Mouse (Mus musculus) hindbrain, embryonic 13.5 days (tissue): ENCODE data around the gene Bmx. TPM values are rescaled to one million over a fixed set of nuclear protein-coding genes. Genes with fewer than 3 reads are reported as not detected.

Experiments used
- ATAC-seq: fragments of 200-750 bp; cut with Nextera tagmentation; 2 replicates; pipeline ENCODE4 v1.8.0; 2017; ENCODE audit warnings: moderate TSS enrichment; ENCODE audit not compliant: low FRiP score
- H3K27ac ChIP-seq: fragments of 300-500 bp; sonication (generic); 2 replicates; pipeline ENCODE4 v1.5.1; 2015; ENCODE audit warnings: inconsistent platforms, mild to moderate bottlenecking, moderate library complexity
- H3K27me3 ChIP-seq: fragments of 300-500 bp; sonication (generic); 2 replicates; pipeline ENCODE4 v1.6.1; 2015; ENCODE audit warnings: mild to moderate bottlenecking, inconsistent platforms
- H3K36me3 ChIP-seq: fragments of 300-500 bp; sonication (generic); 2 replicates; pipeline ENCODE4 v1.6.1; 2015; ENCODE audit warnings: mild to moderate bottlenecking, inconsistent platforms
- H3K4me1 ChIP-seq: fragments of 300-500 bp; sonication (generic); replicated peaks from 2 replicates; pipeline ENCODE4 v1.6.1; 2015; ENCODE audit warnings: inconsistent platforms
- H3K4me2 ChIP-seq: fragments of 300-500 bp; sonication (generic); 2 replicates; pipeline ENCODE4 v1.6.1; 2015; ENCODE audit warnings: inconsistent platforms, mild to moderate bottlenecking, moderate library complexity
- H3K4me3 ChIP-seq: fragments of 300-500 bp; sonication (generic); 2 replicates; pipeline ENCODE4 v1.5.1; 2015; ENCODE audit warnings: mild to moderate bottlenecking, inconsistent platforms
- H3K9ac ChIP-seq: fragments of 300-500 bp; sonication (generic); 2 replicates; pipeline ENCODE4 v1.6.1; 2015; ENCODE audit warnings: mild to moderate bottlenecking, inconsistent platforms
- H3K9me3 ChIP-seq: fragments of 300-500 bp; sonication (generic); 2 replicates; pipeline ENCODE4 v1.6.1; 2016; ENCODE audit warnings: inconsistent platforms
- WGBS: fragments of 180-500 bp; shearing (Covaris S2); methylation state at CpG from one replicate; pipeline ENCODE4 v1.1.7; 2015; 5-methylcytosine and 5-hydroxymethylcytosine counted together
- polyA plus RNA-seq: library from polyadenylated mRNA; unstranded; fragments of >200 nt; fragmentation: Nextera tagmentation; extraction: Ambion mirVana; gene quantifications from 2 replicates; pipeline ENCODE4 v1.2.1, GENCODE M21; 2015

The Bmx gene
- polyA plus RNA-seq, 1 experiment from 2014 or later = 0.31 TPM

DNA sequence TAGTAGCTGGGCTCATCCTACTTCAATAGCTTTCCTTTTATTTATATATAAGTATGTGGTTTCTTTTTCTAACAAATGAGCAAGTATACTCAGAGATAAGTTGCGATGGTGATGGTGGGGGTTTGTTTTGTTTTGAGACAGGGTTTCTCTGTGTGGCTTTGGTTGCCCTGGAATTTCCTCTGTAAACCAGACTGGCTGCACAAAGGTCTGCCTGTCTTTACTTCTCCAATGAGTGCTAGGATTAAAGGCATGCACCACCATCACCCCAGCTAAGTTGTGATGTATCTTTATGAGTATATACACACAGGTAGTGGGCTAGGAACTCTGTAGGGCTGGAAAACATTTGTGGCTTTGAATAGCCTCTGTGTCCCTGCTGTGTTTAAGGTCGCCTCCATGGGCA lies 11.3 kb downstream of the Bmx start:
- Histone ChIP-seq H3K4me3 (no peak overlapping the region), H3K27me3 (0 out of 2 replicates have a peak, but pooled peaks cover 14% of the 10 kb centered on the region), H3K9me3 (no peaks in the 10 kb centered on the region), H3K9ac (no peak overlapping the region), H3K36me3 (no peaks in the 10 kb centered on the region), H3K27ac (no peak overlapping the region), H3K4me1 (no peaks in the 10 kb centered on the region), H3K4me2 (no peak overlapping the region)
- no peak for ATAC-seq
- WGBS = 59% methylated on average over 2 of the region's 2 CpGs

DNA sequence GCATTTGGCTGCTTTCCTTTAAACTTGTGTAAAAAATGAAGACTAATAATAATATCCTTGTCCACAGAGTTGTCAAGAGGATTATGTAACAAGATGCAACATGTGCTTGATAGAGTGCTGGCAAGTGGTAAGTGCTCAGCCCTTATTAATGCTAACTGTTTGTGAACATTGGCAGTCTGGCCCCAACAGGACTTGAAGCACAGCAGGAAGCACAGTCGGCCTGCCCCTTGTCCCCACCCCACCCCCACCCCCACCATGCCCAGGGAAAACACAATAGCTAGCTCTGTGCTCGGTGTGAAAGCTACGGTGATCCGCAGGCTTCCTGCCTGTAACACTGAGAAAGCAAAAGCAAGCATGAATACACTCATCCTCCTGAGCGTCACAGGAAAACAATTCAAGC lies 12.3 kb downstream of the Bmx start:
- Histone ChIP-seq H3K4me1 (no peaks in the 10 kb centered on the region), H3K36me3 (no peaks in the 10 kb centered on the region), H3K9ac (no peak overlapping the region), H3K4me2 (0 out of 2 replicates have a peak overlapping the region, but pooled peaks have one; percentile 19), H3K9me3 (no peaks in the 10 kb centered on the region), H3K27me3 (0 out of 2 replicates have a peak, but pooled peaks cover 14% of the 10 kb centered on the region), H3K4me3 (no peak overlapping the region), H3K27ac (no peak overlapping the region)
- 17% methylated on average over 5 of the region's 5 CpGs for WGBS
- ATAC-seq = no peak

DNA sequence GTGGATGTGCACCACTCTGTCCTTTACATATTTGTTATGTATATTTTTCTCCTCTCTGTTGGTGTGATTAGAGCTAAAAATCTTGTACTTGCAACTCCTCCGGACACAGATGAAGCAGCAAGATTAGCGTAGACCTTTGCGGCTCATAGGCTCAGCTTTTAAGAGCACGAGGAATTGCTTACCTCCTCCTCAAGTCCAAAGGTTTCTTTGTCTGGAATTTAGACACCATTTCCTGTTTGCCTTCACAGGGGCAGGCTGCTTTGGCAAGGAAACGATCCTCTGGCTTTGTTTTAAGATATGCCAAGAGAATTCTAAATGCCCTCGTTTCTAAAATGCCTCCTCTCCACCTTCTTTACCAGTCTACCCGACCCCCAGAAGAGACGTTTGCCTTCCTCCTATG lies 24.6 kb downstream of the Bmx start:
- no peak overlapping the region for H3K4me2 ChIP-seq
- H3K9ac ChIP-seq = no peak overlapping the region
- no peaks in the 10 kb centered on the region for H3K9me3 ChIP-seq
- 67% methylated on average over 8 of the region's 8 CpGs for WGBS
- peaks cover 3% of the 10 kb centered on the region; the same call in 1 of the 2 replicates for H3K27me3 ChIP-seq
- no peak for ATAC-seq
- no peak overlapping the region for H3K27ac ChIP-seq
- H3K36me3 ChIP-seq = no peaks in the 10 kb centered on the region
- no peak overlapping the region for H3K4me3 ChIP-seq
- H3K4me1 ChIP-seq = no peaks in the 10 kb centered on the region

DNA sequence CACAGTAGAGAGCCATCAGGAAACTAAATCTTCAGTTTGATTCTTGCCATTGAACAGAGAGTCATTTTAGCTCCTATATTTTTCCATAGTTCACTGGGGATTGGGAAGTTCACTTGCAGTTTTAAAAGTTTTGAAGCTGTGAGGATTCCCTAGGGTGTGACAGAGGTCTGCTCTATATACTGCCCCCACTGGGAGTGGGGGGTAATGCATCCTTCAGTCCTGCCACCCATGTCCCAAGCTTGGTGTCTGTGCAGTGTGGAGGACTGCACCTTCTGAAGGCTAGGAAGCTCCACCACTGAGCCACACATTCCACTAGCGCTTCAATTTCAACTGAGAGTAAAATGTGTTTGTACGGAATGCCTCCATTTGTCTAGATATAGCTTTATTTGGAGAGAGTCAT lies 36.0 kb downstream of the Bmx start:
- H3K4me2 ChIP-seq = no peak overlapping the region
- ATAC-seq = no peak
- H3K27ac ChIP-seq = no peak overlapping the region
- no peaks in the 10 kb centered on the region for H3K36me3 ChIP-seq
- no peaks in the 10 kb centered on the region for H3K4me1 ChIP-seq
- no peak overlapping the region for H3K4me3 ChIP-seq
- no peaks in the 10 kb centered on the region for H3K9me3 ChIP-seq
- H3K9ac ChIP-seq = no peak overlapping the region
- WGBS = 77% methylated on average over 2 of the region's 2 CpGs
- H3K27me3 ChIP-seq = no peaks in the 10 kb centered on the region

DNA sequence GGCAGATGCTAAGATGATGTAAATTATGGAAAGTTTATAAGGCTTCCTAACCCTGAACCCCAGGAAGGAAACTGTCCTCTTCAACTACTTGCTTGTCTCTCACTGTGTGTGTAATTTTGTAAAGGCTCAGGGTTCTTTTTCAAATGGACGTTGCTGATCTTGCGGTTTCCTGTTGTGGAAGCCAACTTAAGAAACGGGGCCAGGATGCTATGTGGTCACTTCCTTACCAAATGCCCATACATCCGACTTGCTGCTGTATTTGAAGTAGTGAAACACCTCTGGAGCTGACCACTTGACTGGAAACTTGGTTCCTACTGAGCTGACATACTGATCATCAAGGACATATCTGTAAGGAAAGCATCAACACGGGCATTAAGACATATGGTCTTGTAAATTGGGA lies 57.4 kb downstream of the Bmx start:
- no peak overlapping the region for H3K4me3 ChIP-seq
- H3K4me1 ChIP-seq = no peaks in the 10 kb centered on the region
- no peak overlapping the region for H3K27ac ChIP-seq
- no peaks in the 10 kb centered on the region for H3K36me3 ChIP-seq
- no peak overlapping the region for H3K9ac ChIP-seq
- H3K27me3 ChIP-seq = 0 out of 2 replicates have a peak, but pooled peaks cover 2% of the 10 kb centered on the region
- H3K4me2 ChIP-seq = no peak overlapping the region
- no peaks in the 10 kb centered on the region for H3K9me3 ChIP-seq
- ATAC-seq = no peak
- WGBS = 80% methylated on average over 5 of the region's 5 CpGs

DNA sequence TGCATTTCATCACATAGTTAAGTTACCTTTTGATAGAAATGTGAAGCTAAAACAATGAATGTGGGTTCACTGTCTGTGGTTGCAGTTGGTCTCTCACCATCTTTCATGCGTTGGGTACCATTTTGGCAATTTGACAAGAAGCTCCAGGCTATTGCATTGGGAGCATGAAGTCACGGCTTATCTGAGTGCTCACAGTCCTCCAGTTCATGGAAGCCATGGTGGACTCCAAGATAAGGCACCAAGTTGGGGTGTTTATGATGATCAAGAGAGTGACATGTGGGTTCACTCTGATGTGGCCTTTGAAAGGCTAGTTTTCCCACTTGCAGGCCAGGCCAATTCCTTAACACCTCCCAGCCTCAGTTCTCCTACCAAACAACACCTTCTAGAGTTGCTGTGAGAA lies 60.3 kb downstream of the Bmx start:
- Histone ChIP-seq H3K27me3 (0 out of 2 replicates have a peak, but pooled peaks cover 2% of the 10 kb centered on the region), H3K36me3 (no peaks in the 10 kb centered on the region), H3K27ac (no peak overlapping the region), H3K9ac (no peak overlapping the region), H3K4me2 (no peak overlapping the region), H3K4me1 (no peaks in the 10 kb centered on the region), H3K4me3 (no peak overlapping the region), H3K9me3 (no peaks in the 10 kb centered on the region)
- WGBS = 91% methylated on average over 2 of the region's 2 CpGs
- ATAC-seq = no peak

DNA sequence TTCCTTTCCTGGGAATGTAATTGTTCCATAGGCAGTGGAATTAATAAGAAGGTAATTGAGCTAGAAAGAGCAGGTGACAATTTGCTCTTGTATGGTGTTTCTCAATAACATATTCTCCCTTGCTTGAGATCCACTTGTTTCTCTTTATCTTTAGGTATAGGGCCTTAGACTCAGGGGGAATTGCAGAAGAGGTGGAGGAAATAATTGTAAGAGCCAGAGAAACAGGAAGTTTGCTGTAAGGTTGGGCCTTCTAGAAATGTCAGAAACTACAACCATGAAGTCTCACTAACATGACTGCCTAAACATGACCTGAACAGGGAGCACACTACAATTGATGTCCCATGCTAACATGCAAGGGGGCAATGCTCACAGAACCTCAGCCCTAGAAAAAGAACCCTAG lies 68.1 kb downstream of the Bmx start:
- H3K9ac ChIP-seq = no peak overlapping the region
- ATAC-seq = no peak
- no peaks in the 10 kb centered on the region for H3K36me3 ChIP-seq
- H3K4me3 ChIP-seq = no peak overlapping the region
- H3K4me2 ChIP-seq = no peak overlapping the region
- H3K9me3 ChIP-seq = no peaks in the 10 kb centered on the region
- no peak overlapping the region for H3K27ac ChIP-seq
- H3K27me3 ChIP-seq = no peaks in the 10 kb centered on the region
- H3K4me1 ChIP-seq = no peaks in the 10 kb centered on the region

DNA sequence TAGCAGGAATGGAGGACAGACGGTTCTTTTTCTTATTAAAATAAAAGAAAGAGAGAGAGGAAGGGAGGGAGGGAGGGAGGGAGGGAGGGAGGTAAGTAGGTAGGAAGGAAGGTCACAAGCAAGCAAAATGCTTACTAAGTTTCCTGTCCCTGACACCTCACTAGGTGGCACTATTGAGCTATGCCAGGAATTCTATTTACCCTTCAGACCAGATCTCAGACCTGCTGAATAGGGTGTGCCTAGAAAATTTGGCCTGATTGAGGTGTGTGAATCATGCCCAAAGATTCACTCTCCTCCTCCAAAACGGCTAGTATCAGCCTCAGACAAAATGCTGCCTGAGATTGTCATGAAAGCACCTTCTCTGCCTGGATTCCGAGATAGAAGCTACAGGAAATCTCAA lies 74.1 kb downstream of the Bmx start:
- H3K4me3 ChIP-seq = no peak overlapping the region
- no peak overlapping the region for H3K9ac ChIP-seq
- 0 out of 2 replicates have a peak, but pooled peaks cover 5% of the 10 kb centered on the region for H3K27me3 ChIP-seq
- 35% methylated on average over 3 of the region's 3 CpGs for WGBS
- H3K4me2 ChIP-seq = no peak overlapping the region
- H3K4me1 ChIP-seq = no peaks in the 10 kb centered on the region
- H3K27ac ChIP-seq = no peak overlapping the region
- H3K36me3 ChIP-seq = no peaks in the 10 kb centered on the region
- no peak for ATAC-seq
- H3K9me3 ChIP-seq = no peaks in the 10 kb centered on the region

DNA sequence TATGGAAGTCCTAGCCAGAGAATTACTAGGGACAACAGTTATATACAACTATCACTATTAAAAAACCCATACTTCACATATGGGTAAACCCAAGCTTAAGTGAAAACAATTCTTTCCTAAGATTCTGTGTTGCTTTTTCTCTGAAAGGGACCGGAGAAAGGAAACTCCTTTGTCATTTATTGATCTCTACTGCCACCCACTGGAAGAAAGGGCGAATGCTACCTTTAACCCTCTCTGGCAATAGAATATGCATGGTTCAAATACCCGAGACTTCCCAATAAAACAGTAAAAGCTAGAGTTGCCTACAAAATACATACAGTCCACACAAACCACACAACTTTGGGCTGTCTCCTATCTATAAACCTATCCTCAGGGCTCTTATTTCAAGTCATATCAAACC lies 78.2 kb downstream of the Bmx start:
- H3K36me3 ChIP-seq = no peaks in the 10 kb centered on the region
- H3K9ac ChIP-seq = no peak overlapping the region
- 0 out of 2 replicates have a peak, but pooled peaks have one; percentile 43 for ATAC-seq
- H3K4me2 ChIP-seq = no peak overlapping the region
- H3K4me3 ChIP-seq = no peak overlapping the region
- 15% methylated on average over 3 of the region's 3 CpGs for WGBS
- H3K4me1 ChIP-seq = no peaks in the 10 kb centered on the region
- peaks cover 14% of the 10 kb centered on the region; the same call in 1 of the 2 replicates for H3K27me3 ChIP-seq
- no peaks in the 10 kb centered on the region for H3K9me3 ChIP-seq
- H3K27ac ChIP-seq = no peak overlapping the region

DNA sequence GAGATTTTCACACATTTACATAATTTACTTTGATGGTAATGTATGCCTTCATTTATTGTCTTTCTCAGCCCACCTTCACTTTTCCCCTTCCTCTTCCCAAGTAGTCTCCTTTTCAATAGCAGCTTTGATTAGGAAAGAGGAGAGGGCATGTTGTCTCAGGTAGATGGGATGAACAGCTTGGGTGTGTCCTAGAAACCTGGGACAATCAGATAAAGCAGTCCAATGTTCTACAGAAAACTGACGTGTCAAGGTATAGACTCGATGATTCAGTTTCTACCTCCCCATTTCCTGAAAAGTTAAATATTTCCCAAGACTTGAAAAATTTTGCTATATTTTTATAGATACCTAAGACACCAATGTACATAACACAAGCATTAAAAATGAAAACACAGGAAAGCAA lies 79.1 kb downstream of the Bmx start:
- no peak for ATAC-seq
- Histone ChIP-seq H3K4me3 (no peak overlapping the region), H3K9ac (no peak overlapping the region), H3K27ac (no peak overlapping the region), H3K9me3 (no peaks in the 10 kb centered on the region), H3K36me3 (no peaks in the 10 kb centered on the region), H3K4me1 (no peaks in the 10 kb centered on the region), H3K27me3 (peaks cover 14% of the 10 kb centered on the region; the same call in 1 of the 2 replicates), H3K4me2 (no peak overlapping the region)
- WGBS = 88% methylated on average over 2 of the region's 2 CpGs

DNA sequence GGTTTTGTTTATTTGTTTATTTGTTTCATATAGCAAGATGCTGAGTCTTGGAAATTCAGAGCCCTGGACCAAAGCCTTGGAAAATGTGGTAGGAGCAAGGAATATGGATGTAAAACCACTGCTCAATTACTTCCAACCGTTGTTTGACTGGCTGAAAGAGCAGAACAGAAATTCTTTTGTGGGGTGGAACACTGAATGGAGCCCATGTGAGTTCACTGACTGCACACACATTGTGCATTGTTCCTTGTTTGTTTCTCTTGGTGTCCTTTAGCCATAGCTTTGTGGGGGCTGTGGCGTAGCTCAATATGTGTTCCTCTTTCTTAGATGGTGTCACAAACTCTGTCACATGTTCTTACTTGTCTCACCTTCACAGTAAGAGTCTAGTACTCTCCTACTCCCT lies 82.2 kb downstream of the Bmx start:
- no peaks in the 10 kb centered on the region for H3K9me3 ChIP-seq
- no peak overlapping the region for H3K4me3 ChIP-seq
- H3K27ac ChIP-seq = no peak overlapping the region
- H3K4me1 ChIP-seq = no peaks in the 10 kb centered on the region
- no peak overlapping the region for H3K4me2 ChIP-seq
- peaks cover 13% of the 10 kb centered on the region; the same call in 1 of the 2 replicates for H3K27me3 ChIP-seq
- no peaks in the 10 kb centered on the region for H3K36me3 ChIP-seq
- H3K9ac ChIP-seq = no peak overlapping the region
- WGBS = 47% methylated on average over 2 of the region's 2 CpGs
- ATAC-seq = no peak

DNA sequence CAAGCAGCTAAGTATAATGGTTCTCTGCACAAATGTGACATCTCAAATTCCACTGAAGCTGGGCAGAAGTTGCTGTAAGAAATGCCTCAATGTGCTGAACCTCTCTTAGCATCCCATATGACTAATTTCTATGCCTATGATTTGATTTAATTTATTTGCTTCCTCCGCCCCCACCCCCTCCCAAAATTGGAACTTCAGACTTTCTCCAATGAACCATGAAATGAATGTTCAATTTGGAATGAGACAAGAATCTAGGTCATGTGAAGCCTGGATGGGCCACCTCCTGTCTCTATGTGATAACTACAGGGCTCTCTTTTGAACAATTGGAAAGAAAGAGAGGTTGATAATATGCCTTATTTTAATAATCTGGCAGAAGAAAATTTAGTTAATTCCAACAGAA lies 82.7 kb downstream of the Bmx start:
- ATAC-seq = no peak
- no peak overlapping the region for H3K4me2 ChIP-seq
- peaks cover 13% of the 10 kb centered on the region; the same call in 1 of the 2 replicates for H3K27me3 ChIP-seq
- 93% methylated on average over 1 of the region's 1 CpGs for WGBS
- no peaks in the 10 kb centered on the region for H3K4me1 ChIP-seq
- H3K9me3 ChIP-seq = no peaks in the 10 kb centered on the region
- no peaks in the 10 kb centered on the region for H3K36me3 ChIP-seq
- H3K27ac ChIP-seq = no peak overlapping the region
- H3K9ac ChIP-seq = no peak overlapping the region
- no peak overlapping the region for H3K4me3 ChIP-seq

DNA sequence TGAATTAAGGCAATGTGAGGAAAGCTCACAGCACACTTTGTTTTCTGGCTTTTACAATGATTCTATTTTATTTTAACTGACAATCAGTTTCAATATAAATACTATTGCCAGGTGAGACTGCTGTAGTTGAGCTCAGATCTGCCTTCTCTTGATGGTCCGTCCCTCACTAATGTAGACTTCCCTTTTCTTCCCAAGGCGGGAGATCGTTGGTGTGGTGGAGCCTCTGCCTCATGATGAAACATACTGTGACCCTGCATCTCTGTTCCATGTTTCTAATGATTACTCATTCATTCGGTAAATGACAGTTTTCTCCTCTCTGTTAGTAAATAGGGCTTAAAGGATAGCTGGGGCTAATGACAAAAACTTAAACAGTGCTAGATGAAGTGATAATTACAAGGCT lies 84.1 kb downstream of the Bmx start:
- no peaks in the 10 kb centered on the region for H3K9me3 ChIP-seq
- H3K27me3 ChIP-seq = peaks cover 13% of the 10 kb centered on the region; the same call in 1 of the 2 replicates
- WGBS = 97% methylated on average over 4 of the region's 4 CpGs
- no peak overlapping the region for H3K27ac ChIP-seq
- H3K4me2 ChIP-seq = no peak overlapping the region
- no peak overlapping the region for H3K4me3 ChIP-seq
- no peak for ATAC-seq
- H3K36me3 ChIP-seq = no peaks in the 10 kb centered on the region
- H3K9ac ChIP-seq = no peak overlapping the region
- no peaks in the 10 kb centered on the region for H3K4me1 ChIP-seq
